Mouse (Mus musculus) limb, embryonic 12.5 days (tissue): ENCODE measurements around the gene Cdca3. TPM values are rescaled to one million over a fixed set of nuclear protein-coding genes. Genes with fewer than 3 reads are reported as not detected.
"Not testable (repeated sequence)": the region's sequence is repeated elsewhere in the genome, so short reads cannot be mapped to it uniquely, and the experiment has no call there.

ENCODE experiments used
- ATAC-seq: fragments of 200-750 bp; cut with Nextera tagmentation; 2 replicates; pipeline ENCODE4 v1.8.0; 2017; ENCODE audit warnings: low read depth, moderate TSS enrichment; ENCODE audit not compliant: insufficient number of reproducible peaks, insufficient read depth, low FRiP score, low TSS enrichment
- H3K27ac ChIP-seq: fragments of 300-500 bp; sonication (generic); 2 replicates; pipeline ENCODE4 v1.5.1; 2016; ENCODE audit warnings: mild to moderate bottlenecking, moderate library complexity
- H3K27me3 ChIP-seq: fragments of 300-500 bp; sonication (generic); 2 replicates; pipeline ENCODE4 v1.6.1; 2016; ENCODE audit warnings: mild to moderate bottlenecking, moderate library complexity
- H3K36me3 ChIP-seq: fragments of 300-500 bp; sonication (generic); 2 replicates; pipeline ENCODE4 v1.6.1; 2016; ENCODE audit warnings: mild to moderate bottlenecking, moderate library complexity
- H3K4me1 ChIP-seq: fragments of 300-500 bp; sonication (generic); replicated peaks from 2 replicates; pipeline ENCODE4 v1.6.1; 2016
- H3K4me2 ChIP-seq: fragments of 300-500 bp; sonication (generic); 2 replicates; pipeline ENCODE4 v1.6.1; 2016; ENCODE audit warnings: mild to moderate bottlenecking, moderate library complexity
- H3K4me3 ChIP-seq: fragments of 300-500 bp; sonication (generic); replicated peaks from 2 replicates; pipeline ENCODE4 v1.5.1; 2016; ENCODE audit warnings: mild to moderate bottlenecking
- H3K9ac ChIP-seq: fragments of 300-500 bp; sonication (generic); replicated peaks from 2 replicates; pipeline ENCODE4 v1.6.1; 2016; ENCODE audit warnings: mild to moderate bottlenecking, moderate library complexity
- H3K9me3 ChIP-seq: fragments of 300-500 bp; sonication (generic); 2 replicates; pipeline ENCODE4 v1.6.1; 2016; ENCODE audit warnings: mild to moderate bottlenecking, moderate library complexity
- WGBS: fragments of 180-500 bp; shearing (Covaris S2); methylation state at CpG from one replicate; pipeline ENCODE4 v1.1.7; 2016; 5-methylcytosine and 5-hydroxymethylcytosine counted together
- polyA plus RNA-seq: library from polyadenylated mRNA; unstranded; fragments of >200 nt; fragmentation: Nextera tagmentation; extraction: Ambion mirVana; gene quantifications from 2 replicates; pipeline ENCODE4 v1.2.1, GENCODE M21; 2016

Cdca3 gene
- polyA plus RNA-seq, 1 experiment from 2014 or later: 202 TPM

DNA sequence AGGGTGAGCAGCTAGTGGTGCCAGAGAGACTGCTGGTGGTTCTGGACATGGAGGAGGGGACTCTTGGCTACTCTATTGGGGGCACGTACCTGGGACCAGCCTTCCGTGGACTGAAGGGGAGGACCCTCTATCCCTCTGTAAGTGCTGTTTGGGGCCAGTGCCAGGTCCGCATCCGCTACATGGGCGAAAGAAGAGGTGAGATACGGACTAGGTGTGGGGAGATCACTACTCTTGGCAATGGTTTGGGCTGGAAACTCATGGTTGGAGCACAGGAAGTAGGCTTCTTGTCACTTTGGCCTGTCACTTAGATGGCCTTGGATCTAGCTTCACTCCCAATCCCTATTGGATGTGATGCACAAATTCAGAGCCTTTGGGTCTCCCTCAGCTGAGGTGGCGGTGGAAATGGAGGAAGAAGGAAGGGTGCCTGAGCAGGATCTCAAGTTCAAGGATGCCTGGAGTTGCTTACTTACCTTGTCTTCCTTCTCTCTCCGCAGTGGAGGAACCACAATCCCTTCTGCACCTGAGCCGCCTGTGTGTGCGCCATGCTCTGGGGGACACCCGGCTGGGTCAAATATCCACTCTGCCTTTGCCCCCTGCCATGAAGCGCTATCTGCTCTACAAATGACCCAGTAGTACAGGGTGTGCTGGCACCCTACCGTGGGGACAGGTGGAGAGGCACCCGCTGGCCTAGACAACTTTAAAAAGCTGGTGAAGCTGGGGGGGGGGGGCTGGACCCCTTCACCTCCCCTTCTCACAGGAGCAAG lies 19.4 kb upstream of the Cdca3 start:
- Histone ChIP-seq H3K9me3 (no peaks in the 10 kb centered on the region), H3K9ac (peak overlapping the region; percentile 68), H3K4me1 (peaks cover 65% of the 10 kb centered on the region), H3K4me3 (peak overlapping the region; percentile 60), H3K27me3 (no peaks in the 10 kb centered on the region), H3K36me3 (peaks cover 28% of the 10 kb centered on the region), H3K4me2 (peak overlapping the region; percentile 97), H3K27ac (peak overlapping the region; percentile 92)
- no peak for ATAC-seq
- 48% methylated on average over 14 of the region's 14 CpGs for WGBS

DNA sequence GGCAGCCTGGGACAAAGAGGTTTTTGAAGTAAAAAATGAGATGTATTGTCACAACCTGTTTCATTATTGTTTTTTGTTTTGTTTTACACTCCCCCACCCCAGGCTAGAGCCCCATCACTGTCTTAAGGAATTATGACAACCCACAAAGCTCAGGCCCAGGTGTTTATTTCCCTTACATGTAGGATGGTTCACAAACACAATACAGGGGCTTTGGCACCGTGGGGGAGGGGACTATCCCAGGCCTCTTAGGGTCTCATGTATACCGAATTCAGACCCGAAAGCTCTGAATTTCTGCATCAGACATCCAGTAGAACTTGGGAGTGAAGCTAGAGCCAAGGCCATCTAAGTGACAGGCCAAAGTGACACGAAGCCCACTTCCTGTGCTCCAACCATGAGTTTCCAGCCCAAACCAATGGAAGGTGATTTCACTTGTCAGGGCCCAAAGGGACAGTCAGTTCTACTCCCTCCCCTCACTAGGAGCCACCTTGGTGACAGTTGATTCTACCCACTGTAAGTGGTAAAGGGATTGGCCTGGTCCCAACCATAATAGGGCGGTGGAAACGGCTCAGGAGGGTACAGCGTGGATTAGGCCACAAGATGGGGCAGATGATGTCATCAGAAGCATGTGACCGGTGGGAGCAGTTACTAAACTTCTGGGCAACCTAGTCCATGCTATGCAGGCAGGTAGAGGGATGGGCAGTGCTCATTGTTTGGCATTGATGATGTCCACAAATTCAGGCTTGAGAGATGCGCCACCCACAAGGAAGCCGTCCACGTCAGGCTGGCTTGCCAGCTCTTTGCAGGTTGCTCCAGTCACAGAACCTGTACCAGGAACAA lies 18.6 kb upstream of the Cdca3 start:
- Histone ChIP-seq H3K27ac (peak overlapping the region; percentile 92; the same call in 1 of the 2 replicates), H3K4me1 (peaks cover 64% of the 10 kb centered on the region), H3K4me2 (0 out of 2 replicates have a peak overlapping the region, but pooled peaks have one; percentile 97), H3K36me3 (peaks cover 36% of the 10 kb centered on the region), H3K4me3 (peak overlapping the region; percentile 60; the same call in 1 of the 2 replicates)
- not testable (repeated sequence) for H3K9me3 ChIP-seq, ATAC-seq, H3K27me3 ChIP-seq, H3K9ac ChIP-seq
- 87% methylated on average over 11 of the region's 11 CpGs for WGBS

DNA sequence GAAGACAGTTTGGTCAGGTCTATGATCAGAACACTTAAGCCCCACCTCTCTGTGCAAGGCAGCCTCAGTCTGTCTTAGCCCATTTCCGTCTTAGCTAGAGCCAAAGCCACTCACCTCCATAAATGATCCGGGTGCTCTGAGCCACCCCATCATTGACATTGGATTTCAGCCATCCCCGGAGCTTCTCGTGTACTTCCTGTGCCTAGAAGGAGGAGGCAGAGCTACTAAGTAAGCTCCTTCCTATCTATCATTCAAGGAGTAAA lies 18.0 kb upstream of the Cdca3 start:
- WGBS: 91% methylated on average over 4 of the region's 4 CpGs
- H3K9ac ChIP-seq: no peak overlapping the region
- no peaks in the 10 kb centered on the region for H3K27me3 ChIP-seq
- H3K9me3 ChIP-seq: no peaks in the 10 kb centered on the region
- no peak for ATAC-seq
- H3K27ac ChIP-seq: no peak overlapping the region
- H3K4me2 ChIP-seq: no peak overlapping the region
- H3K4me1 ChIP-seq: peaks cover 60% of the 10 kb centered on the region
- H3K36me3 ChIP-seq: peaks cover 41% of the 10 kb centered on the region
- no peak overlapping the region for H3K4me3 ChIP-seq

DNA sequence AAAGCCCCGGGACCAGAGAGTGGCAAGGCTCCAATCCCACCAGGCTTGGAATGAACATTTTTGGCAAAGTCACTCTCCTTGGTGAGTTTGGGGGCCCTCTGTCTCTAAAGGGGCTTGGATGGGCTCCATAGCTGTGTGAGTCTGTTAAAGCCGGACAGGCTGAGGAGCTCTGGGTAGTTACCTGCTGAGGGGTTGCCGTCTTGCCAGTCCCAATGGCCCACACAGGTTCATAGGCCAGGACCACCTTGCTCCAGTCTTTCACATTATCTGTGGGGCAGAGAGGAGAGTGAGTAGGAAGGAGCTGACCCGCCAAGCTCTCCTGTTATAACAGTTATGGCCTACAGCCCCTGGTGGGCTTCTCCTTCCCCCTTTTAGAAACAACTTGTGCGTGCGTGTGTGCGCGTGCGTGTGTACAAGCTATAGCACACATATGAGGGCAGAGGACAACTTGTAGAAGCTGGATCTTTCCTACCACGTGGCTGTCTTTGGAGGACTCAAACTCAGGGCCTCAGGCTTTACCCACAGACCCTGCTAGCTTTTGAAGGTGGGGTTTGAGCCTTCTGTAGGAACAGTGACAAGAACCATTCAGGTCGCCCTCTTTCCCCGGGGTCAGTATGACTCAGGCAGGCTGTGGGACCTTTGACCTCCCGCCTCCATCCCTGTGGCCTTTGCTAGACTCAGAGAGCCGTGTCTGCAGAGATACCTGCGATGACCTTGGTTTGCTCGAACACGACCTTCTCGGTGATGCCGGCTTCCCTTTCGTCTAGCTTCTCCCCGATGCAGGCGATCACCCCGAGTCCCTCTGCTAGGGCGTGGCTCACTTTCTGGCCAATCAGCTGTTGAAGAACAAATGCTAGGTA lies 17.4 kb upstream of the Cdca3 start:
- H3K36me3 ChIP-seq: peaks cover 47% of the 10 kb centered on the region
- no peak overlapping the region for H3K27ac ChIP-seq
- H3K4me1 ChIP-seq: peaks cover 56% of the 10 kb centered on the region
- H3K4me2 ChIP-seq: peak overlapping the region; percentile 80
- no peaks in the 10 kb centered on the region for H3K9me3 ChIP-seq
- H3K27me3 ChIP-seq: no peaks in the 10 kb centered on the region
- peak overlapping the region; percentile 68 for H3K4me3 ChIP-seq
- peak overlapping the region; percentile 89 for H3K9ac ChIP-seq
- WGBS: 86% methylated on average over 24 of the region's 24 CpGs
- no peak for ATAC-seq

DNA sequence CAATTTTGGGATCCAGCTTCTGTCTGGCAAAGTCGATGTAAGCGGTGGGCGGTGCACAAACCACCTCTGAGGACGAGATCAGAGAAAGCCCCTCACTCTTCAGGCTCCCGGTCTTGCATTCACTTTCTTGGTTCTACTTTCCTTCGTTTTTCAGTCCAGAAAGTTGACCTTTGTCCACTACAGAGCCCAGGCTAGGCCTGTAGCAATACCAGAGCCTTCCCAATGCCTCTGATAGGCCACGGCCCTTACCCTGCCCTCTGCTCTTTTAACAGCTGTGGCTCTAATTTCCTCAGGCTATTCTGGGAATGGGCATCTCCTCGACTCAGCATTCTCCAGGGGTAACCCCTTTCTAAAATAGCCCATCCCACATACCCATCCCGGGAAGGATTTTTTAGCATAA lies 16.5 kb upstream of the Cdca3 start:
- no peak for ATAC-seq
- no peaks in the 10 kb centered on the region for H3K9me3 ChIP-seq
- H3K27me3 ChIP-seq: no peaks in the 10 kb centered on the region
- H3K27ac ChIP-seq: peak overlapping the region; percentile 96
- 20% methylated on average over 9 of the region's 9 CpGs for WGBS
- H3K4me3 ChIP-seq: peak overlapping the region; percentile 68
- peak overlapping the region; percentile 89 for H3K9ac ChIP-seq
- H3K4me2 ChIP-seq: peak overlapping the region; percentile 80
- H3K36me3 ChIP-seq: peaks cover 57% of the 10 kb centered on the region
- peaks cover 50% of the 10 kb centered on the region for H3K4me1 ChIP-seq

DNA sequence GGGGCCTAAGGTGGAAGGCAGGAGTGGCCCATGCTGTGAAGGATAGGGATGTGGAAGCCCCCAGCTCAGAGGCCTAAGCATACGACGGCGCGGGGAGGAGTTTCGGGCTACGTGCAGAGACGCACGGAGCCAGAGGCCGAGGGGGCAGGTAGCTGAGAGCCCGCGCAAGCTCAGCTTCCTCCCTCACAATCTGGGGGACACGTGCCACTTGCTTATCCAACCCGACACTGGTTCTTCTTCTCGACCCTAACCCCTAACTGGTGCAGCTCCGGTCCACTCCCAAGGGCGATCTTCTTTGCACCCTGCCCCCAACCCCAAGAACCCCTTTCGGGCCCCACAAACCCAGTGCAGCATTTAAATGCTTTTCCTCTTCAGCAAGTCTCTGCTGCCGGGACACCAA lies 15.9 kb upstream of the Cdca3 start:
- peak overlapping the region; percentile 68 for H3K4me3 ChIP-seq
- H3K9me3 ChIP-seq: no peaks in the 10 kb centered on the region
- peak overlapping the region; percentile 80 for H3K4me2 ChIP-seq
- H3K9ac ChIP-seq: peak overlapping the region; percentile 89
- no peaks in the 10 kb centered on the region for H3K27me3 ChIP-seq
- peak overlapping the region; percentile 96 for H3K27ac ChIP-seq
- under 1% methylated on average over 18 of the region's 18 CpGs for WGBS
- peaks cover 43% of the 10 kb centered on the region for H3K4me1 ChIP-seq
- peaks cover 63% of the 10 kb centered on the region for H3K36me3 ChIP-seq
- peak; percentile 38 for ATAC-seq

DNA sequence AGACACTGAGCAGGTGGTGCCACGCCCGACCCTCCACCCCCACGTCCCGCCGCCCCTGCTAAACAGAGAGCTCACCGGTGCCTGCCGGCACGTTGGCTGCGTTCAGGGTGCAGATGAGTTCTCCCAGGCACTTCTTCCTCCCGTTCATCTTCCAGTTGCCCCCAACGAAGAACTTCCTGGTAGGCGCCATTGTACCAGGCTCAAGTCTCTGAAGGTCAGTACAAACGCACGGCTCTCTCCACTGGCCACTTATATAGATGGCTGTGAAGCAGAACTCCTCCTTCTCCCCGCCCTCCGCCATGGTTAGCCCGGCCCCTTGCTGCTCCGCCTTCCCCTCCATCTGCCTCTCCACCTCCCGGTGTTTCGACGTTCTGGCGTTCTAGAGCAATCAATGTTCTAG lies 15.4 kb upstream of the Cdca3 start, which contains the start of gene Tpi1:
Tpi1 (minus strand) TSS at position 364 of the 400 bp plus-strand sequence.
- ATAC-seq: peak; percentile 80
- Histone ChIP-seq H3K36me3 (peaks cover 67% of the 10 kb centered on the region), H3K27ac (peak within 1 kb of the TSS; percentile 96), H3K9ac (peak within 1 kb of the TSS; percentile 89), H3K4me1 (peaks cover 40% of the 10 kb centered on the region), H3K27me3 (no peaks in the 10 kb centered on the region), H3K4me2 (peak within 1 kb of the TSS; percentile 80), H3K9me3 (no peaks in the 10 kb centered on the region), H3K4me3 (peak within 1 kb of the TSS; percentile 68)
- under 1% methylated on average over 22 of the region's 22 CpGs for WGBS

DNA sequence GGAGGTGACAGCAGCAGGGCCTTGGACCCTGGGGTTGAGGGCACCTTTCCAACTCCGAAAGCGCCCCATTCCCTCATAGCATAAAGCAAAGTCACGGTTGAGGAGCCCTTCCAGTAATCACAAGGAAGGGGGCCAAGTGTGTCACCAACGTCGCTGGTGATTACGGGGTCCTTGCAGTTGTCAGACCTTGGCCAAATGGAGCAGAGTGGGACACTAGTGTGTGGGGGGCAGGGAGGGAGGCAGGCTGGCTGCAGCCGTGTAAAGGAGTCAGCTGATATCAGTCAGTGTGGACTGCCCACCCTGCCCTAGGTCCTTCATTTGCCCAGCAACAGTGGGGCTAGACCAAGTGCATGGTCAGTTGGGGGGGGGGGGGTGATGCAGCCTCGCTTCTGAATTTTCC lies 14.9 kb upstream of the Cdca3 start:
- Histone ChIP-seq H3K9me3 (no peaks in the 10 kb centered on the region), H3K4me3 (peak overlapping the region; percentile 68), H3K4me2 (peak overlapping the region; percentile 80), H3K36me3 (peaks cover 73% of the 10 kb centered on the region), H3K27me3 (no peaks in the 10 kb centered on the region), H3K4me1 (peaks cover 36% of the 10 kb centered on the region), H3K27ac (peak overlapping the region; percentile 96), H3K9ac (no peak overlapping the region)
- 35% methylated on average over 8 of the region's 8 CpGs for WGBS
- peak; percentile 32 for ATAC-seq

DNA sequence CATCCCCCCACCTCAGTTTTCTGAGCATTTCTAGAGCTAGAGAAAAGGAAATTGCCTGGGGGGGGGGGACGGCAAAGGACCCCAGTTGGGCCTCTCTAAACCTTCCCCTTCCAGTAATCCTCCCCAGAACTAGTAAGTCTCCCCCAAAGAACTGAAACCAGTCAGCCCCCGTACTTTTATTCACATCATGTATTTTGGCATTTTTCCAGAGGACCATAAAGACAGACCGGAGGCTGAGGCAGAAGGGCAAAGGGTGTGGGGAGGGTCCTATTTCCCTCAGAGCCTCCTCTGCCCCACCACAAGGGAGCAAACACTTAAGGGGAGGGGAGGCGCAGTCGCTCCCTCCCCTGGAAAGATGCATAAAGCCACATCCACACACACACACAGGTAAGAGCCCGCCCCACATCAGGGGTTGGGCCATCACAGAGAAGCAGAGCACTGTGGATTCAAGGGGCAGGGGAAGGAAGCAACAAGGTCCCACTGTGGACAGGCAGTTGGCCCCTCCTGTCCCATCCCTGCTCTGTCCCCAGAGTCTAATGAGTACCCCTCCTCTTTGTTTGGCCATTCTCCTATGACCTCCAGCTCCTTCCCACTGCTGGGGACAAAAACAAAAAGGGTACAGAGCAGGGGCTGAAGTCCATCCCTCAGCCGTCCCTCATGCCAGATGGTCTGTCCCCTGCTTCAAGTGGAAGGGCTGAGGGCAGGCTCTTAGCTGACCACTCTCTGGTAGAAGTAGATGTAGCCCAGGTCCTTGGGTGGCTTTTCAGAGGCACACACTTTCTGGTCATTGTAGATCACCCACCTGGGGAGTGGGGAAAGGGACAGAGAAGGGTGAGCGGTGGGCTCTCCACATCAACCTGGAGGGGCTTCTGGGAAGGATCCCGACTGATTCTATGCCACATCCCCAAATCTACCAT lies 14.2 kb upstream of the Cdca3 start:
- 69% methylated on average over 9 of the region's 9 CpGs for WGBS
- H3K9me3 ChIP-seq: no peaks in the 10 kb centered on the region
- peaks cover 29% of the 10 kb centered on the region for H3K4me1 ChIP-seq
- H3K4me2 ChIP-seq: peak overlapping the region; percentile 80
- H3K9ac ChIP-seq: 0 out of 2 replicates have a peak overlapping the region, but pooled peaks have one; percentile 19
- no peak for ATAC-seq
- H3K4me3 ChIP-seq: no peak overlapping the region
- peaks cover 77% of the 10 kb centered on the region for H3K36me3 ChIP-seq
- H3K27me3 ChIP-seq: no peaks in the 10 kb centered on the region
- peak overlapping the region; percentile 96 for H3K27ac ChIP-seq

DNA sequence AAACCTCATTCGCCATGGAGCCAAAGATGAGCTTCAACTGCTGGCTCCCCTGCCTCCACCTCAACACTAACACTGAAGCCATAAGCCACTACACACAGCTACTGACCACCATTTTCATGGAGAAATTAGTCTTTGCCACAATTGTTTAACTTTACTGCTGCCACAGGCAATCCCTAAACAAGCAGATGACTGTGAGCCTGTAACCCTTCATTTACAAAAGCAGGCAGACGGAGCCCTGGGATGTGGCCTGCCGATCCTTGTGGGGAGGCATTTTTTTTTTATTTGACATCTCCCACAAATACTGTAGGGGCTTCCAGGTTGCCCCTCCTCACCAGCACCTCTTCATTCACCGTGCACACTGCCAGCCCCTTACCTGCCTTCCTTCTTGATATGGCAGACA lies 12.7 kb upstream of the Cdca3 start:
- Histone ChIP-seq H3K36me3 (peaks cover 78% of the 10 kb centered on the region), H3K4me2 (no peak overlapping the region), H3K9ac (no peak overlapping the region), H3K4me3 (no peak overlapping the region), H3K27ac (no peak overlapping the region), H3K27me3 (no peaks in the 10 kb centered on the region), H3K9me3 (no peaks in the 10 kb centered on the region), H3K4me1 (peaks cover 24% of the 10 kb centered on the region)
- ATAC-seq: no peak
- WGBS: 91% methylated on average over 4 of the region's 4 CpGs
